Mouse (Mus musculus): ENCODE measurements around the gene Ulk4.
"Not testable (repeated sequence)": the region's sequence is repeated elsewhere in the genome, so short reads cannot be mapped to it uniquely, and the experiment has no call there.

Gene Ulk4

GRCm38 (mm10) chr9:121249805-121250204 is 27.2 kb downstream of the Ulk4 start:
- DNase-seq: no peak

- DNase-seq: peak; percentile 81
These were observed 28.8 kb downstream of the Ulk4 start for GRCm38 (mm10) chr9:121247956-121248775.

DNA sequence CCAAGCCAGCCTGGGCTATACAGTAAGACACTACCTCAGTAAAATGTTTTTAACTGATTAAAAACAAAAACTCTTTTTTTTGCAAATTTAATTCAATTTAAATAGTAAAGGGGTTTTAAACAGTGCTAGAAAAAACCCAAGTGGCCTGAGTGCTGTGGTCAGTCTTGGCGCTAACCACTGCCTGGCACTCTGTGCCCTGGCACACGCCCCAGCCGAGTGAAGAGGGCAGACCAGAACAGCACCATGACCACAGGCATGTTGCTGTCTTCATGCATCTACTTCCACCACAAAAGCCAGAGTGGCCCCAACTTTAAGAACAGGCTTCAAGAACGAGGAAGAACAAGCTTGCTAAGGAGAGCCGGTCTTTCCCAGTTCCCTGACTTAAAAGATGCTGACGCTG is 29.9 kb downstream of the Ulk4 start:
- no peak for DNase-seq

- DNase-seq: no peak
These were observed 34.7 kb downstream of the Ulk4 start for GRCm38 (mm10) chr9:121242331-121242730.

DNA sequence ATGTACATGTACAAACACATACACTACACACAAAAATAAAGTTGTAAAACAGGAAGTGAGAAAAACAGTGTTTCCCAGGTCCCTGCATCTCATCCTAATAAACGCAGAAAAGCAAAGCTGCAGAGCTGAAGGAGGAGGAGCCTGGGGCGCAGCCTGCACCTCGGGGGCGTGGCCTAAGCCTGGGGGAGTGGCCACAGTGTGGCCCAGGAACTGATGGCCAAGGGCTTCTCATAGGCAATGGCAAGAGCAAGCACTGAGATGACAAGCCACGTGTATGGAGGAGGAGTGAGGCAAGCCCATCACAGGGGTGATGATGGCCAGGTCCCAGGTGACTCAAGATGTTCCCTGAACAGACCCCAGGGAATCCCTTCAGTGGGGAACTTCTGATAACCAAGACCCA is 35.2 kb downstream of the Ulk4 start:
- DNase-seq: no peak

- no peak for DNase-seq
These were observed 35.6 kb downstream of the Ulk4 start for GRCm38 (mm10) chr9:121241366-121241765.

- DNase-seq: peak; percentile 41
These were observed 36.8 kb downstream of the Ulk4 start for GRCm38 (mm10) chr9:121240242-121240641.

- no peak for DNase-seq
These were observed 37.4 kb downstream of the Ulk4 start for GRCm38 (mm10) chr9:121239571-121239970.

GRCm38 (mm10) chr9:121218636-121219035 is 58.4 kb downstream of the Ulk4 start:
- no peak for DNase-seq

DNA sequence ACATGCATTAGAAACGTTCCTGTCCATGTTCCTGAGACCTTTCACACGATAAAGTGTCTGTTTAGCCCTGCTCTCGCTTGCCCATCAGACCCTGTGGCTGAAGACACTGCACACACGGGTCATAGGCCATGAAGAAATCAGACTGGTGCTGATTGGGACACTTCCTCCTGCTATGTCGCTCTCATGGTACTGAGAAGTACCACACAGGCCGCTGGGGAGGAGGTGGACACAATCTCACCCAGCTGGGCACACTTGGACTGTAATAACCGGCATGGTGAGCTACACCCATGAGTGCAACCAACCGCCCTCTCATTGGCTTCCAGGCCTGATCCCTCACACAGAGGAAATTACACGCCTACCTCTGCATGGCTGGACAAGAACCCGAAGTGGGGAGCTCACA is 58.8 kb downstream of the Ulk4 start:
- DNase-seq: no peak

GRCm38 (mm10) chr9:121217742-121218141 is 59.3 kb downstream of the Ulk4 start:
- DNase-seq: no peak

- no peak for DNase-seq
These were observed 60.3 kb downstream of the Ulk4 start for GRCm38 (mm10) chr9:121216536-121217320.

DNA sequence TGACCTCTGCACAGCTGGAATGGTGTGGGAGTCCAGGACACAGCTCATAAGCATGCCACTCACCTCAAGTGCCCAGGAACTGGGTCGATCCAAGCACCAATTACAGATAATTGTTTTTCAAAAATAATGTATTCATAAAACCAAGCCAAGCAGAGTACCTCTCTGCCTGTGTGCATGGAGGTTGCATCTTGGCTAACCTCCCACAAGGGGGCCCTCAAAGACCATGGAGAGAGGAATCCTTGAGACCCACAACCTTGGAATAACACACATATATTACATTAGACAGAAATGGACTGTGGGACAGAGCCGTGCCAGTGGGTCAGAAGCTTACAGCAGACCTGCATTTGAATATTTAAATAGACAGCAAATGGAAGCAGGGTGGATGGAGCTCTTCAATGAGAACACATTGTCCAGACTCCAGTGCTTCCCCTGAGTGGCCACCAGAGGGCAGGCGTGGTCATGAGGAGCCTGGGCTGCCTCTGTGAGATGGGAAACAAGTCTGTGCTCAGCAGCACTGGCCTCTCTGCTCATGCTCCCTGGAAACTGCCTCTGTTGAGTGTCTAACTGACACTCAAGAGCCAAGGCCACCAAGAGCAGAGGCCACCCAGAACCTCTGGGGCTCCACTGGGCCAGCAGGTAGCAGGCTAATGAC is 61.5 kb downstream of the Ulk4 start:
- DNase-seq: peak; percentile 56

- DNase-seq: no peak
These were observed 64.7 kb downstream of the Ulk4 start for GRCm38 (mm10) chr9:121212322-121212721.

DNA sequence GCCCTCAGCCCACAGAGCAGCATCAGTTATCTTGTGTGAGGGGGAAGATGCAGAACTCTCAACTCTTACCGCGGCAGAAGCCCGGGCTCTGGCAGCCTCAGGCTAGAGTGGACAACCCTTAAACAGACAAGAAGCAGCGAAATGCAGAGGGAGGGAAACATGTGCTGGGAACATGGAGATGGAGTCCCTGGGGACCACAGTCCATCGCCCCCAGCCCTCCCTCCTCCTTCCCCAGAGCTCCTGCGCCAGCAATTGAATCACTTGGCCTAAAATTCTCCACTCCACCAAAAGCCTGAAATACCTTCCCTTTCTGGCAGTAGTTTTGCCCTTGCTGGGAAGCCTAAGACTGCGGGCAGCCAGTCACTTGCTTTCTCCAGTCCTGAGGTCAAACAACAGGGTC is 72.0 kb downstream of the Ulk4 start:
- DNase-seq: no peak

DNA sequence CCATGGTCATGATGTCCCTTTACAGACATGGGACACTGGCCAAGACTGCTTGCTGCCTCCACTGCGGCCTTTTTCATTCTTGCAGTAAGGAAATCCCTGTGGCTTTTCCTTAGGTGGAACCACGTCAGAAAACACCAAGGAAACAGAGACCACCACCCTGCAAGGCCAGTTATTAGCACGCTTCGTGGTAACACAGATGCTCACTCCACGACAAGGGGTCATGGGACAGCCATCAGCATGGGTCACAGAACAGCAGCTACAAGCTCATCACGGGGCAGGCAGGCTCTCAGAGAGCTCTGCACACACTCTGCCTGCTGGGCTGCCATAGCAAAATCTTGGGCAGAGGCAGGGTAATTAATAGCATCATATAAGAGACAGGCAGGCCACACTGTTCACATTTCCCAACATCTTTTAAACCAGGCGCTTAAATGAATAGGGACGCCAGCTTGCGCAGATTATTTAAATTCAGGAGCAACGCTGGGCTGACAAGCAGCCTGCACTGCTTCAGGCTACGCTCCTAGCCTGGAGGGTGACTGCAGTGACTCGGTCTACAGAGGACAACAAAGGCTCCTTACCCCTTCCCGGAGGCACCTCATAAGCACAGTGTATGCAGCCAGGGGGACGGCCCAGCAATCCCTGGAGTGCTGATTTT is 72.7 kb downstream of the Ulk4 start:
- no peak for DNase-seq

DNA sequence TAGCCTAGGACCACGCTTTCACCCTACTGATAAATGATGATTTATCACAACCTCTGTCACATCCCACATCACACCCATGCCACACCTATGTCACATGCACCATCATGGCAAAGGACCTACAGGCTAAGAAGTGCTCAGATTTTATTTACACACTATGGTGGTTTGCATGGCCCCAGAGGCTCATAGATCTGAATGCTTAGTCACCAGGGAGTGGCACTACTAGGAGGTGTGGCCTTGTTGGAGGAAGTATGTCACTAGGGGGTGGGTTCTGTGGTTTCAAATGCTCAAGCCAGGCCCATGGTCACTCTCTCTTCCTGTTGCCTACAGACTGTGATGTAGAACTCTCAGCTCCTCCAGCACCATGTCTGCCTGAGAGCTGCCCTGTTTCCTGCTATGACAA is 73.3 kb downstream of the Ulk4 start:
- DNase-seq: no peak

DNA sequence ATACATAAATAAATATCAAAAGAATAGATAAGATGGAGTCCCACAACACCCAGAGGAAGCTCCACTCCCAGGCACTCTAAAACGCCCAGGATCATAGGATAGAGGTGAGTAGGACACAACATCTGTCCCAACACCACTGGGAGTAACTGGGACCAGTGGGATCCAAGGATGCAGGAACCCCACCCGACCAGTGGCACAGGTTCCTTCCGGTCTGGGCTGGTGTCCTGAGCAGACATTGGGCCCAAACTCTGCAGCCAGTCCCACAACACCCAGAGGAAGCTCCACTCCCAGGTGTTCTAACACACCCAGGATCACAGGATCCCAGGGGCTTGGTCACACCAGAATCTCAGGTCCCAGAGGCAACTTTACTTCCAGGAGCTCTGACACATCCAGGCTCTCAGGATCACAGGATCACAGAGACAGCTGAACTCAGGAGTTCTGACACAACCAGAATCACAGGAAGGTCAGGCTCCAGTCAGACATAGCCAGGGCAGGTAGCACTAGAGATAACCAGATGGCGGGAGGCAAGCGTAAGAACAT is 77.8 kb downstream of the Ulk4 start:
- DNase-seq: not testable (repeated sequence)

DNA sequence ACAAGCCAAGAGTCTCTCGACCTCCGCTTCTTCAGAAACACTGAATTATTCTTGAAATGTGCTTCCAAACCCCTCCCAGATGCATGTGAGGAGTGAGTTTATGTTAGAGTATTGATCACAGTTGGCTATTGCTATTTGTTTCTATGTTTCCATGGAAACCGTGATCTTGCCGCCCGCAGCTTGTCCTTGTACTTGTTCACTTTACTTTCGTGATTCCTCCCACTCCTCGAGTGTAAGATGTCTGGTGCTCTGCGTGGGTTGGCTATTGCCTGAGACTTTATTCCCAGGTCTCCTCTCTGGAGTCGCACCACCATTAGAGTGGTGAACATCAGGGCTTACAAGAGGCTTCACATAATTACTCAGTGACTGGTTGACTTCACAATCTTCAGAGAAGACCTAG is 80.5 kb downstream of the Ulk4 start:
- DNase-seq: no peak

GRCm38 (mm10) chr9:121195106-121195505 is 81.9 kb downstream of the Ulk4 start:
- no peak for DNase-seq

DNA sequence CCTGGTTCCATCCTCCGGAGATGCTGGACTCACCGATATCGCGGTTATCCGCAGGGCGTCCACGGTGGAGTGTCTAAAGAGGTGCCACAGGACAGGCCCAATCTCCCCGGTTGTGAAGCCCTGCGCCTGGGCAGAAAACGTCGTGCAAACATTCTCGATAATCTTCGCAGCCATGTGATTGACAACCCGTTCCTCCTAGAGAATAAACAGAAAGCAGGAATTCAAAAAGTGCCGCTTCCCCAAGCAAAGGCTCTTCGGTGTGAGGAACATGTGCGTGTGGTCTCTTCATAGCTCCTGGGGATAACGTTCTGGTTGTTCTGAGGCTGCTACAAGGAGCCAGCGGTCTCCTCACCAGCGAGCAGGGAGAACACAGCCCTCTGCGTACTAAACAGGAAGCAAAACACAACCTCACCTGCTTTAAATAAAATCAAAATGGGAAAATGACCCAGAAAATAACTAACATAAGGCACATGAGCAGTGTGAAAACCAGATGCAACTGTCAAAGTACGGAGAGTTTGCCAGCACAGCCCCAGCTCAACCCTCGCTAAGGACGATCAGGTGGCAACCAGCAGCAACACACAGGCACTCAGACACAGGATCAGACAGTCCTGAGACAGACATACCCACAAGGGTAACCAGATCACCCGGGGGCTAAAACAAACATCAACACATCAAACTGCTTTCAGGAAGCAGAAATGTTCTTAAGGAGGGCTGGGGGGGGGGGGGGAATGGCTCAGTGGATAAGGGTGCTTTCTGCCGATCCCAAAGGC is 84.2 kb downstream of the Ulk4 start:
- DNase-seq: no peak

GRCm38 (mm10) chr9:121187811-121188210 is 89.2 kb downstream of the Ulk4 start:
- no peak for DNase-seq

Measured in cerebellum, adult 8-10 months (tissue).